Mouse (Mus musculus) MEL (cell line): ENCODE data around the gene Terb1.

Experiments
- CHD2 ChIP-seq: IDR thresholded peaks from 2 replicates; pipeline ENCODE4 v1.6.1; 2011; ENCODE audit warnings: low read length, improper control_type of control experiment
- CTCF ChIP-seq, 3 experiments: IDR thresholded peaks in 2 of 3; conservative IDR thresholded peaks in 1 of 3; 2 replicates each; pipeline ENCODE4 v1.5.1; 2011 to 2012; ENCODE audit warnings: low read length in 3 of 3, low read depth in 2 of 3, mild to moderate bottlenecking in 2 of 3, improper control_type of control experiment in 1 of 3, inconsistent platforms in 1 of 3, mixed read lengths in 1 of 3, moderate library complexity in 1 of 3; ENCODE audit not compliant: control insufficient read depth in 1 of 3, insufficient read depth in 1 of 3, poor library complexity in 1 of 3, severe bottlenecking in 1 of 3
- EP300 ChIP-seq, 2 experiments: IDR thresholded peaks; 2 replicates each; pipeline ENCODE4 v1.6.1; 2011; ENCODE audit warnings: improper control_type of control experiment in 2 of 2, low read length in 2 of 2, low read depth in 1 of 2, mild to moderate bottlenecking in 1 of 2
- ETS1 ChIP-seq: IDR thresholded peaks from 2 replicates; pipeline ENCODE4 v1.6.1; 2012; ENCODE audit warnings: low read depth, mild to moderate bottlenecking, inconsistent platforms, low read length, improper control_type of control experiment, moderate library complexity
- GABPA ChIP-seq: IDR thresholded peaks from 2 replicates; pipeline ENCODE4 v1.6.1; 2012; ENCODE audit warnings: low read depth, mild to moderate bottlenecking, inconsistent platforms, low read length, improper control_type of control experiment, moderate library complexity
- GATA1 ChIP-seq: IDR thresholded peaks from 2 replicates; pipeline ENCODE4 v1.6.1; 2011; ENCODE audit warnings: low read depth, low read length, improper control_type of control experiment
- JUND ChIP-seq: IDR thresholded peaks from 2 replicates; pipeline ENCODE4 v1.6.1; 2011; ENCODE audit warnings: low read depth, mild to moderate bottlenecking, improper control_type of control experiment, low read length
- RAD21 ChIP-seq: IDR thresholded peaks from 2 replicates; pipeline ENCODE4 v1.6.1; 2011; ENCODE audit warnings: mild to moderate bottlenecking, low read depth, low read length, improper control_type of control experiment

- TF ChIP-seq ETS1, result no peak
- no peak for TF ChIP-seq JUND
- no peak for TF ChIP-seq CTCF (IDR thresholded peaks at IDR 0.05 in 2 of 3, conservative IDR thresholded peaks at IDR 0.05 in 1 of 3; ENCODE audit: control insufficient read depth in 1 of 3, insufficient read depth in 1 of 3, low read depth in 2 of 3, low read length in 3 of 3, poor library complexity in 1 of 3, severe bottlenecking in 1 of 3)
- TF ChIP-seq GABPA, result no peak
- TF ChIP-seq CHD2, result no peak
- TF ChIP-seq GATA1, result no peak
- TF ChIP-seq EP300 (IDR thresholded peaks at IDR 0.05; ENCODE audit: low read depth in 1 of 2, low read length in 2 of 2), result no peak
- TF ChIP-seq RAD21, result no peak
Measured at GRCm38 (mm10) chr8:104437494-104438135, 72.1 kb downstream of the Terb1 start.
